Mouse (Mus musculus) intestine, postnatal 0 days (tissue): ENCODE data around the gene Pacsin2. TPM values are rescaled to one million over a fixed set of nuclear protein-coding genes. Genes with fewer than 3 reads are reported as not detected.
A peak's percentile ranks its signal among the peaks of the same experiment; 100 is the strongest.

ENCODE experiments used
- ATAC-seq: fragments of 200-750 bp; cut with Nextera tagmentation; 2 replicates; pipeline ENCODE4 v1.8.0; 2017; ENCODE audit warnings: mild to moderate bottlenecking, moderate TSS enrichment, moderate library complexity
- H3K27ac ChIP-seq: fragments of 300-500 bp; sonication (generic); 2 replicates; pipeline ENCODE4 v1.5.1; 2014; ENCODE audit warnings: mild to moderate bottlenecking, low read depth, low read length, moderate library complexity
- H3K27me3 ChIP-seq: fragments of 300-500 bp; sonication (generic); replicated peaks from 2 replicates; pipeline ENCODE4 v1.6.1; 2014; ENCODE audit warnings: low read length, mixed read lengths; ENCODE audit not compliant: control insufficient read depth, insufficient read depth
- H3K36me3 ChIP-seq: fragments of 300-500 bp; sonication (generic); 2 replicates; pipeline ENCODE4 v1.6.1; 2014; ENCODE audit warnings: mild to moderate bottlenecking, moderate library complexity; ENCODE audit not compliant: control insufficient read depth, insufficient read depth
- H3K4me1 ChIP-seq: fragments of 300-500 bp; sonication (generic); replicated peaks from 2 replicates; pipeline ENCODE4 v1.6.1; 2014; ENCODE audit warnings: antibody characterized with exemption, low read length, mixed read lengths; ENCODE audit not compliant: control insufficient read depth, insufficient read depth
- H3K4me2 ChIP-seq: fragments of 300-500 bp; sonication (generic); replicated peaks from 2 replicates; pipeline ENCODE4 v1.6.1; 2014; ENCODE audit warnings: low read depth, mild to moderate bottlenecking, moderate library complexity
- H3K4me3 ChIP-seq: fragments of 300-500 bp; sonication (generic); 2 replicates; pipeline ENCODE4 v1.5.1; 2014; ENCODE audit warnings: low read depth, low read length
- H3K9ac ChIP-seq: fragments of 300-500 bp; sonication (generic); 2 replicates; pipeline ENCODE4 v1.6.1; 2014; ENCODE audit warnings: mild to moderate bottlenecking, low read depth, low read length
- H3K9me3 ChIP-seq: fragments of 300-500 bp; sonication (generic); 2 replicates; pipeline ENCODE4 v1.6.1; 2016; ENCODE audit warnings: mixed run types; ENCODE audit not compliant: control insufficient read depth
- CTCF ChIP-seq: sonication (generic); IDR thresholded peaks from 2 replicates; pipeline ENCODE4 v1.5.1; 2016; ENCODE audit warnings: low read depth, mild to moderate bottlenecking, control low read depth, antibody characterized with exemption, moderate library complexity
- WGBS: fragments of 180-500 bp; shearing (Covaris S2); extraction: QIAGEN DNeasy Blood & Tissue Kit; methylation state at CpG from one replicate; pipeline ENCODE4 v1.1.7; 2014; 5-methylcytosine and 5-hydroxymethylcytosine counted together
- polyA plus RNA-seq: library from polyadenylated mRNA; unstranded; fragments of >200 nt; fragmentation: Nextera tagmentation; extraction: Ambion mirVana; gene quantifications from 2 replicates; pipeline ENCODE4 v1.2.1, GENCODE M21; 2015

Pacsin2 gene
- polyA plus RNA-seq, 1 experiment from 2014 or later, result 40.9 TPM

DNA sequence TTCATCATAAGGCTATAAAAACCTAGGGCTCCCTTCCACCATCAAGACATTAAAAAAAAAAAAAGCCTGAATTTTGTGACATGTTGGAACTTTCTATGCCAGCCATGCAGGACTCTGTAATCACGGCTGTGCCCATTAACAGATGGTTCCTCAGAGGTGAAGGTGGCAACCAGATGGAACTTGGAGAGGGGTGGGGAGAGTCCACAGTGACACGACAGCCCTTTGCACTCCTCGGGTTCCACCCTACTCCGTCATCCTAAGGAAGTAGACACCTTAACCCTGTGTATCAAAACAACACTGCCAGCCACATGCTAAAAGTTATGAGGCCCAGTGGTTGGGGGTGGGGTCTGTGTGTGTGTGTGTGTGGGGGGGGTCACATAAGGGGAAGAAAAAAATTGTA, 115.7 kb downstream of the Pacsin2 start:
- Histone ChIP-seq H3K36me3 (peaks cover 4% of the 10 kb centered on the region; the same call in 1 of the 2 replicates), H3K9me3 (no peaks in the 10 kb centered on the region), H3K4me3 (peak overlapping the region; percentile 89), H3K27ac (peak overlapping the region; percentile 96), H3K27me3 (no peaks in the 10 kb centered on the region), H3K4me1 (peaks cover 2% of the 10 kb centered on the region; the same call in 1 of the 2 replicates), H3K9ac (peak overlapping the region; percentile 92), H3K4me2 (peak overlapping the region; percentile 81)
- TF ChIP-seq CTCF, result no peak
- peak; percentile 59 for ATAC-seq
- WGBS, result 26% methylated on average over 4 of the region's 4 CpGs

DNA sequence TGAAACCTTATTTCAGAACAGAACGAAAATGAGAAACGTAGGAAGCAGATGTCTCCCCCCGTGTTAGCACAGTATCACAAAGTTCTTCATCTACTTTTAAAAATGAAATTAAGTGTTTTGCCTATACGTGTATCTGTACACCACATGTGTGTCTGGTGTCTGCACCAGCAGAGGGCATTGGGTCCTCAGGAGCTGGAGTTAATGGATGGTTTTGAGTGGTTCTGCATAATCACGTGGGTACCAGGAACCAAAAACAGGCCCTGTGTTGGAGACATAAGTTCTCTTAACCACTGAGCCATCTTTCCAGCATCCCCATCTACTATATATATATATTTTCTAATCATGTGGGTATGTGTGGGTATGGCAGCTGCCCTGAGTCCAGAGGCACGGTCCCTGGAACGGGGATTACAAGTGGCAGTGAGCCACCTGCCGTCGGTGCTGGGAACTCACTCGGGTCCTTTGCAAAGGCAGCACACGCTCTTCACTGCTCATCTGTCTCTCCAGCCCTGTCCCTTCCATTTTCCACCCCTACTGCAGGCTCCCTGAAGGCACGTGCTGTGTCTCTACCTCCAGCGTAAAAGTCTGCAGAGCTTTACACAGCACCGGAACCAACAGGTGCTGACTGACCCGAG, 118.4 kb downstream of the Pacsin2 start:
- no peak overlapping the region for H3K9ac ChIP-seq
- peaks cover 23% of the 10 kb centered on the region for H3K36me3 ChIP-seq
- 87% methylated on average over 15 of the region's 15 CpGs for WGBS
- no peaks in the 10 kb centered on the region for H3K9me3 ChIP-seq
- no peaks in the 10 kb centered on the region; the same call in 1 of the 2 replicates for H3K4me1 ChIP-seq
- peak overlapping the region; percentile 89 for H3K27ac ChIP-seq
- no peak overlapping the region for H3K4me2 ChIP-seq
- no peaks in the 10 kb centered on the region for H3K27me3 ChIP-seq
- TF ChIP-seq CTCF, result peak; percentile 25
- ATAC-seq, result no peak
- H3K4me3 ChIP-seq, result no peak overlapping the region

DNA sequence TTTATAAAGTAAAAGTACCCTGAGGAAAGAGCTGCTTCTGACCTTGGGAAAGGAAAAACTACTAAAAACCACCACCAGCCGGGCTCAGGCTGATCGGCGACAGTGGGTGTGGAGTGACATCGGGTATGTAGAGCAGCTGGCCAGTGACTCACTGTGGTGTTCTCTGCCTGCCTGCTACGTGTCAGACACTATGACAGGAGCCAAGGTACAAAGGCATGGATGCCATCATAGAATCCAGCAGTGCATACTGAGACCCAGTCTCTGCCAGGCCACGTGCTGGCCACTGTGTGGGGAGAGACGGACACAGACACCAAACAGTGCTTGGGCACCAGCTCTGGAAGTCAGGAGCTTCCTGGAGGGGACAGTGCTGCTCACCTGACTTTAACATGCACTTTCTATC, 119.5 kb downstream of the Pacsin2 start:
- WGBS, result 32% methylated on average over 7 of the region's 7 CpGs
- ATAC-seq, result peak; percentile 75
- Histone ChIP-seq H3K36me3 (peaks cover 34% of the 10 kb centered on the region), H3K27ac (peak overlapping the region; percentile 89), H3K4me2 (no peak overlapping the region; the same call in none of the 2 replicates), H3K9ac (peak overlapping the region; percentile 11; the same call in 1 of the 2 replicates), H3K4me1 (no peaks in the 10 kb centered on the region; the same call in 1 of the 2 replicates), H3K27me3 (no peaks in the 10 kb centered on the region), H3K4me3 (no peak overlapping the region), H3K9me3 (no peaks in the 10 kb centered on the region)
- no peak for TF ChIP-seq CTCF

DNA sequence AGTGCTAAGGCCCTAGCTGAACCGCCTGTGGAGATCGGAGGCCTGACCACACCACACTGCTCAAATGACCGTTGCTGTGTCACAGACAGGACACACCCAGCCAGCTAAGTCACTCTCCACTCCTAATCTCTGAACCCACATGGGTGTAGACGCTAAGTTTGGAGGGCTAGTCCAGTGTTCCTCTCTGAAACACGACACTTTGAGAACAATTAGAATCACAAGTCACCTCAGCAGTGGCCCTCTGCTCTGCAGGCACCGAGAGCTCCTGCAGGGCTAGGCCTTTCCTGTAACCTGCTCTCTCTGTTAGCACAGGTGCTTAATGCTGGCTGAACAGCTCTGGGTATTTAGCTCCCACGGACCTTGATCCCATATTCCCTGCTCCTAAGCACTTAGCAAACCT, 120.2 kb downstream of the Pacsin2 start:
- H3K27ac ChIP-seq, result peak overlapping the region; percentile 89
- no peaks in the 10 kb centered on the region; the same call in 1 of the 2 replicates for H3K4me1 ChIP-seq
- no peak overlapping the region for H3K4me3 ChIP-seq
- WGBS, result 29% methylated on average over 7 of the region's 7 CpGs
- peak; percentile 60 for ATAC-seq
- H3K9me3 ChIP-seq, result no peaks in the 10 kb centered on the region
- H3K27me3 ChIP-seq, result no peaks in the 10 kb centered on the region
- H3K4me2 ChIP-seq, result peak overlapping the region; percentile 24
- no peak overlapping the region for H3K9ac ChIP-seq
- no peak for TF ChIP-seq CTCF
- H3K36me3 ChIP-seq, result peaks cover 34% of the 10 kb centered on the region

DNA sequence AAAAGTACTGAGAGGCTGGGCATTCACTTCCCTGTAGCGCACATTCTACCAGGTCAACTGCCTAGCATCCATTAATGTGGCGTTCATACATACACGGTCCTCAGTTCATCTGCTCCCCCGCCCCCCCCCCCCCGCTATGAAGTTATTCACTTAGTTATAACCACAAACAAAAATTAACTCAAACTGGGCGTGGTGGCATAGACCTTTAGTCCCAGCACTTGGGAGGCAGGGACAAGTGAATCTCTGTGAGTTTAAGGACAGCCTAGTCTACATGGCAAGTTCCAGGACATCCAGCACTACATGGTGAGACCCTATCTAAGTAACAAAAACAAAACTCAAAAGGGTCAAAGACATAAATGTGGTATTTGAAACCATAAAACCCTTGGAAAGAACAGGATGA, 125.5 kb downstream of the Pacsin2 start:
- Histone ChIP-seq H3K4me3 (no peak overlapping the region), H3K9me3 (no peaks in the 10 kb centered on the region), H3K36me3 (peaks cover 67% of the 10 kb centered on the region), H3K9ac (no peak overlapping the region), H3K4me1 (no peaks in the 10 kb centered on the region; the same call in 1 of the 2 replicates), H3K4me2 (peak overlapping the region; percentile 21; the same call in 1 of the 2 replicates), H3K27me3 (no peaks in the 10 kb centered on the region), H3K27ac (peak overlapping the region; percentile 74)
- WGBS, result 45% methylated on average over 6 of the region's 6 CpGs
- ATAC-seq, result peak; percentile 40
- TF ChIP-seq CTCF, result no peak

DNA sequence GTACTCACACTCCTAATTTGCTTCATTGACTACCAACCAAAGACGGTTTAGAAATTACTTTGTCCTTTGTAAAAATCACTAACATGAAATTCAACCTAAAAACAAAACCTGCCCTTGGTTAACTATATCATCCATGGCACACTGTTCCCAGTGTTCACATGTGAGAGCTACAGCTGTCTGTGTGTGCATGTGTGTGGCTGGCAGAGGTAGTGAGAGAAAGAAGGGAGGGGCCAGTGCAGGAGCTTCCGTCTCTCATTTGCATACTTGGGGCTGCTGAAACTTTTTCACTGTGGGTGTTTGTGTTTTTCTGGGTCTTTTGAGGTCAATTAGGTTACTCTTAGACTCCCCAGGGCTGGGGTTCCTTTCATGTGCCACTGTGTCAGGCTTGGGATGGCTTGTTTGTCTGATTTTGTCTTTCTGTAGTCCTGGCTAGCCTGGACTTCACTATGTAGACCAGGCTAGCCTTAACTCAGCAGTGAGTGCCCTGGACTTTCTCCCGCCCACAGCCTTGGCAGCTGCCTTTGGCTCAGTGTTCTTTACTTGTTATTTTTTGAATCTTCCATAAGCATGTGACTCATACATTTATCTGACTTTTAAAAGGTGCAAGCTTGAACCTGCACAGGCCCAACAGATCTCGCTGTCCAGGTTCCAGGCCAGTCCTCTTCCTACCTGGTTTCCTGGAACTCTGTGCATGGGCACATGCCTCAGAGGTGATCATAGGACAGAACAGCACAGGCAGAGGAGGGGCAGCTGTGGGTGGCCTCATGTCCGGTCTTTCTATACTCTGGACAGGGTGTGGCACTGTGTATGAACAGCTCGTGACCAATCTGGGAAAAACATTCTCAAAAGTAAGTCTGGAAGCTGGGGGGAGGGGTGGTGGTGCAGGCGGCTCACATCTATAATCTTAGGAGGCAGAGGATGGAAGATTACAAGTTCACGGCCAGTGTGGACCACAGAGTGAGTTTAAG, 126.2 kb downstream of the Pacsin2 start:
- Histone ChIP-seq H3K4me3 (no peak overlapping the region), H3K4me1 (no peaks in the 10 kb centered on the region; the same call in 1 of the 2 replicates), H3K27ac (peak overlapping the region; percentile 74), H3K4me2 (peak overlapping the region; percentile 21; the same call in 1 of the 2 replicates), H3K36me3 (peaks cover 73% of the 10 kb centered on the region), H3K9ac (no peak overlapping the region), H3K9me3 (no peaks in the 10 kb centered on the region), H3K27me3 (no peaks in the 10 kb centered on the region)
- peak; percentile 90 for ATAC-seq
- WGBS, result 54% methylated on average over 8 of the region's 8 CpGs
- no peak for TF ChIP-seq CTCF
